Mouse (Mus musculus) naive thymus-derived CD4-positive, alpha-beta T cell, adult 5 months (primary cell): ENCODE data around the gene Eef2. TPM values are rescaled to one million over a fixed set of nuclear protein-coding genes. Genes with fewer than 3 reads are reported as not detected.

Source experiments
- polyA plus RNA-seq: library from polyadenylated mRNA; unstranded; fragments of 100-300 nt; shearing (Covaris generic); gene quantifications from one replicate; pipeline ENCODE4 v1.2.1, GENCODE M21; 2017

The Eef2 gene
- polyA plus RNA-seq = 1,105 TPM

DNA sequence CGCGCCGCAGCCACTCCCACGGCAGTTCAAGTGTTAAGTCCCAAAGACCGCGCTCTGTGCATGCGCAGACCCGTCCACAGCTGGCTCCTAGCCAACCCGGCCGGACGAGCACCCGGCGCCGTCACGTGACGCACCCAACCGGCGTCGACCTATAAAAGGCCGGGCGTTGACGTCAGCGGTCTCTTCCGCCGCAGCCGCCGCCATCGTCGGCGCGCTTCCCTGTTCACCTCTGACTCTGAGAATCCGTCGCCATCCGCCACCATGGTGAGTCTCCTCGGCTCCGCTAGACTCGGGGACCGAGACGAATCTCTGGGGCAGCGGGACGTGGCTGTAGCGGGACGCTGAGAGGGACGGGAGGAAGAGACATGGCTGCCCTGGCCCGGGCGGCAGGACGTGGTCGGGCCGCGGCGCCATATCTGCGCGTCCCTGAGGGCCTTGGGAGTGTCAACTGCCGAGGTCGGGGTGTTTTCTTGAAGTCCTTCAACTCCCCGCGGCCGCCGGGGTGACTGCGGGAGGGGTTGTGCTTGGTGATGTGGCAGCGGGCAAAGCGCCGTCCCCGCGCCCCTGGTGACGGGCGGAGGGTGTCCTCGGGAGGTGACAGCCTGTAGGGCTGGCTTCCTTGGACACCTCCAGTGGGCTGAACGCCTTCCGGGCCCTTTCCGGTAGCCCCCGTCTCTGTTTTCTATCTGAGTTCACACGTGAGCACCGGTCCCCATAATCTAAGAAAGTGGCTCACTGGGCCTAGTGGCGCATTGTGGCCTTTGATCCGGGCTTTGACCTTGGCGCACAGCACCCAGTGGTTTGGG, at the start of gene Eef2:
Gene Eef2, plus strand, starts transcription at position 166 of the 806 bp plus-strand sequence.

DNA sequence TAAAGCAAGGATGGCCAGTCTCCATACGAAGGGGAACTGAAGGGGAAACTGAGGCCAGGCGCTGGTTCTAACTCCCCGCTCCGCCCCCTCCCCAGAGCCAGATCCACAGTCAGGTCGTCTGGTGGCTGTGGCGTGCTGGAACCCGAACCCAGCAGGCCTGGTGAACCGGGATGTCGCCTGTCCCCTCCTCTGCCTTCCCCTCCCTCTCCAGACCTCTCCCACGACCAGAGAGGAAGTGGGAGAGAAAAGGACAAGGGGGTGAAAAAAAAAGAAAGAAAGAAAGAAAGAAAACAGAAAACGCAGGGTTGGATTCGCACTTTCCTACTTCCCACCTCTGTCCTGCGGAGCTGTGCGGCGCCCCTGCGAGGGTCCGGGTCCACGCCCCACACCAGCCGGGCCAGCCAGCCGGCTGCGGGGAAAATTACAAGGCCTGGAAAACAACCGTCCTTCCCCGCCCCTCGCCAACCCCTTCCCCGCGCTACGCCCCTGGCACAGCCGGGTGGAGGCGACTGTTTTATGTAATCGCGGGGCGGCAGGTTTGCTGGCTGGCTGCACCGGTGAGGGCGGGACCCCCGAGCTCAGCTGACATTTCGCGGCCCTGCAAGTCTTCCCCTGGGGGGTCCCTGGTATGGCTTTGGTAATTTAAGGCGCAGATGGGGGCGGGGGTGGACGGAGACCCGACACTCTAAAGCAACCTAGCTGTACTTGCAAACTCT, 41.3 kb upstream of the Eef2 start, which contains the start of gene Zbtb7a:
Gene Zbtb7a, plus strand, starts transcription at position 255 of the 716 bp plus-strand sequence.

DNA sequence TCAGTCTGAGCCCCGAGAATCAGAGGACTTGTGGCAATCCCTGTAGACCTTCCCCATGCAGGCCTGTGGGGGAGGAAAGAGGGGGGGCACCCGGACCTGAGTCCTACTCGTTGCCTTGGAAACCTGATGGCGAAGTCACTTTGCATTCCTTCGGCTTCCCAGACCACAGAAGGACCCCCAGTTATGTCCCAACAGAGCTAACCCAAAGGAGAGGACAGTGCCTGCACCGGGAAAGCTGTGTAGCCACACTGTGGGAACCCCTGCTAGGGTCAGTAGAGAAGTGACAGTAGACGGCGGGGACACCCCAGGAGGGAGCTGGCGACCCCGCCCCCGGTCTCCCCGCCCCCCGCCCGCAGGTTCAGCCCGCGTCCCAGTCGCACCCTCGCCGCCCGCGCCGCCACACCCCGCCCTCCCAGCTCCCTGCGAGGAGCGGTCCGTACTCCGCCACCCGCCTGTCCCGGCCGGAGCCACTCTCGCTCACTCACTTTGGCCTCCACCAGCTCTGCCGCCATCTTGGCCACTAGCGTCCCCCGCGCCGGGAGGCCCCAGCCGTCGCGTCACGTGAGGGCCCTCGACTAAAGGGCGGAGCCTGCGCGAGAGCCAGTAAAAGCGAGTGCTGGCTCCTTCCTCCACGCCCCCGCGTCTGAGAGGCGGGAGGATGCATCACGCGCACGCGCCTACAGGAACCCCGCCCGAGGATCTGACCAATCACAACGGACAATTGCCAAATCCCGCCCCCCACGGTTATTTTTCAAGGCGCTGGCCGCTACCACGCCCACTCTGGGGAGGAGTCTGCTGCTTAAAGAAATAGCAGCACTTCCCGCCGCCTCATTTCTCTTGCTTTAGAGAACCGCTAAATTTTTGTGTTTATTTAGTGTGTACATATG, 9.0 kb upstream of the Eef2 start, which contains the start of gene Pias4:
Gene Pias4, minus strand, starts transcription at position 724 of the 887 bp plus-strand sequence.

DNA sequence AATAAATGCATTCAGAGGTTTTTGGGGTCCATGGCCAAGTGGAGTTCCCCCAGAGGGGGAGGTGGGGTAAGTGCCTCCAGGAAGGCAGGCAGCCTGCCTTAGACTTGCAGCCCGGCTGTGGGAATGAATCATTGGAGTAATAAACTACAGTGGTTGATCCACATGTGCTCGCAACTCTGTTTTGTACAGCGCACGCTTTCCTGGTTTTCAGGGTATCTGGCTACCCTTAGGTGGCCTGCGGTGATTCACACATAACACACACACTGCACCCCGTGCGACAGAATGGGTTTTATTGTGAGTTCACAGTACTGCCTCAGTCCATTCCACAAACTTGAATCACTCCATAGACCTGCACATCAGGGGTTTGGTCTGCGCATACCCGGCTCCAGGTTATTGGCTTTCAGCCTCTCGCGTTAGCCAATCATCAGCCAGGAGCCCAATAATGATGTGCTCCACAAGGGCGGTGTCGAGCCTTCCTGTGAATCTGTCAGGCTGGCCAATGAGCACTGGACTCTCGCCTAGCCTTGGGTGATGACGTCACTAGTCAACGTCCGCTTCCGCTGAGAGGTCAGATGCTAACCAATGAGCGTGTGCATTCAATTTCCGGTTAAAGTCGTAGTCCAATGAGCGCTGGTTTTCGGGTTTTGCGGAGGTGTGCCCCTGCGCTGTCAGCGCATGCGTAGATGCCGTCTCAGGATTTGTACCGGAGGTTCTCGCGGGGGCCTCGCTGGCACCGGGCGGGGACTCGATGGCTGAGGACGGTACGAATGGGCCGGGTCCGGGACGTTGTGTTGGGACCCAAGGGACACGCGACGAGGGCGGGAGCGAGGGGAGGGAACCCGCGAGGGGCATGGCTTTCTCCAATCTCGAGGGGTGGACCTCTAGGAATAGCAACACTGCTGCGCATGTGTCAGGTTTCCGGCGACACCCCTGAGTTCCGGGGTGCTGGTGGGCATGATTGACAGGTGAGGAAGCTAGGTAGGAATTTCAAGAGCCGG, 6.2 kb downstream of the Eef2 start, which contains the start of gene Dapk3:
Gene Dapk3, plus strand, starts transcription at position 670 of the 998 bp plus-strand sequence.

DNA sequence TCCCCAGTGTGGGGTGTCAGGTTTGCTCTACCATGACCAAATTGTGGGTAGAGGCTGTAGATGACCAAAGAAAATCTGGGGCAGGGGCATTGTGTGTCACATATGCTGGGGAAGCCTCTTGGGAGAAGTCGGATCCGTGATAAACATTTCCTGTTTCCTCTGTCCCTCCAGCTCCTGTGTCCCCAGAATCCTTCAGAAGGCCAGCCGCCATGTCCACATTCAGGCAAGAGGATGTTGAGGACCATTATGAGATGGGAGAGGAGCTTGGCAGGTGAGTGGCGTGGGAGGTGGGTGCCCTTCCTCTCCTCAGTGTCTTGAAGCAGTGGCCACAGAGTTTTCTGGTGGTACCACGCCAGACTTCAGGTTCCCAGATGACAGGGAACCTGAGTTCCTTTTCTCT, 7.4 kb downstream of the Eef2 start, which contains the start of gene 4930442H23Rik:
Gene 4930442H23Rik, minus strand, starts transcription at position 45 of the 400 bp plus-strand sequence.

DNA sequence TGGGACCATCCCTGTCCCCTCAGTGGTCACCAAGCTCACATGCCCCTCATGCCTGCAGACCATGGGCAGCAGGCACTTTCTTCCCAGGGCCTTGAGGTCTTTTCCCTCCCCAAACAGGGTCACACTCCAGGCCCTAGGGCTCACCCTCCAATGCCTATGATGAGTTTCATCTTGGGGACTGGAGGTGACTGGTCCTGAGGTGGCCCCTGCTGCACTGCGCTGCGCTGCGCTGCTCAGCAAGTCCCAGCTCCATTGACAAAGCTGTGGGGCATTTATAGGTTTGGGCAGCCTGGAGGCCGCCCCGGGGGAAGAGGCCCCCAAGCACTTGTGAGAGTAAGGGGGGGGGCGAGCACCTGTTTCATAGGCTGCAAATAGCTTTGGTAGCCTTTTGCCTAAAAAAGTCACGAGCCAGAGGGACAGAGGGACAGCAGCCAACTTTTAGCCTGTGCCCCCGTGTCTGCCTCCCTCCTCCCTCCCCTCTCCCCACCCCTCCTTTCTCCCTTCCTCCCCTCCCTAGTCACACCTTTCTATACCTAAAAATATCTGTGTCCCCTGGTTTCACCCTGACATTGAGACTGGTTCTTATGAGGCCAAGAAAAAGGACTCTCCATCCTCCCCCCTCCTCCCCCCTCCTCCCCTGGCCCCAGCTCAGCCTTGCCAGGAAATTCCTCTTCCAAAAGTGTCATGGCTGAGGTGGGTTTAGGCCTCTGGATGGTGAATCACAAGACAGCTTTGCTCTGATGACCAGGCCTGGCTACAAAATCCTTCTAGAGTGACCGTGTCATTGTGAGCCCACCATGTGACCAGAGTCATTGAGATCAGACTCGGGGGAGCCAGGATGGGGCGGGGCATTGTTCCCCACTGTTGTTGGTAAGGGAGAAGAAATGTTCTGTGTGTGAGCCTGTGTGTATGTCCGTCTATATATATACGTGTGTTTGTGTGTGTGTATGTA, 25.7 kb downstream of the Eef2 start, which contains the start of gene Nmrk2:
Gene Nmrk2, minus strand, starts transcription at position 245 of the 952 bp plus-strand sequence.

DNA sequence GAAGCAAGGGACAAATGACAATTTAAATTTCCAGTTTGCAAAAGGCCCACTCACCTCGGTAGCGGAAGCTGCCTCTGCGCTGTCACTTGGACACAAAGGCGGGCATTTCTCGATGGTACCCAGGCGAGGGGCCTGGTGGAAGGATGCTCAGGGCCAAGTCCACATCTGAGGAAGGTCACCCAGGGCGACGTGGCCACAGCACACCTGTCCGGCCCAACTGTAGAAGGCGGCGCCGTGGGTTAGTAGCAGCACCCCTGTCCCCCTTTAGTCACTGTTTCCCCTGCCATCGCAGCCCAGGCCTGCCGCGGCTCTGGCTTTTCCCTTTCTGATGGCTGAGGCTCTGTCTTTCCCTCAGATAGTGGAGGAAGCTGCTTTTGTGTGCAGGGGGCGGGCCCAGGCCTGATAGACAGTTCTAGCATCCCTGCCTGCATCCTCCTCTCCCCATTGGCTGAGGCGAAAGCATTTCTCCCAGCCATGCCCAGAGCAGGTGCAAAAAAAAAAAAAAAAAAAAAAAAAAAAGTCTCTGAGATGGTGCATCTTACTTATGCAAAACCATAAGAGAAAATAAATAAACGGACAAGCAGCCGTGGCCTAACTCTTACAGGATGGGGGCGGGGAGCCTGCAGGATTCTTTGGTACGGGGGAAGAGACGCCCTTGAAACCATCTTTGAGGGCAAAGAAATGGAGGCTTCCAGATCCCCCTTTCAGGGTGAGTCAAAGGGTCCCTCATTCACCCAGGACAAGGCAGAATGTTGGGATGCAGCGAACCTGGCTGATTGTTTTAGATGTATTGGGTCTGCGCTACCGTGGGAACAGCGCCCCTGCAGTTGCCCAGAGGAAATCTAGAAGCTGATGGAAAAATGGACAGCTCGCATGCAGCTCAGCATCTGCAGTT, 54.3 kb downstream of the Eef2 start, which contains the start of gene Atcay:
Gene Atcay, minus strand, starts transcription at position 396 of the 895 bp plus-strand sequence.

Other genes starting within 250 kb of the Eef2 start
- 43.3 TPM for gene Gadd45b, start 246.6 kb upstream of the Eef2 start, polyA plus RNA-seq
- gene Gng7, start 161.7 kb upstream of the Eef2 start, polyA plus RNA-seq = not detected
- gene Diras1, start 151.0 kb upstream of the Eef2 start, polyA plus RNA-seq = not detected
- gene Slc39a3, start 139.2 kb upstream of the Eef2 start, polyA plus RNA-seq = 14.7 TPM
- gene Sgta, start 116.5 kb upstream of the Eef2 start, polyA plus RNA-seq = 68.7 TPM
- gene Thop1, start 106.6 kb upstream of the Eef2 start, polyA plus RNA-seq = 6.5 TPM
- gene Creb3l3, start 77.8 kb upstream of the Eef2 start, polyA plus RNA-seq = not detected
- 160 TPM for gene Map2k2, start 70.7 kb upstream of the Eef2 start, polyA plus RNA-seq
- gene Zbtb7a, start 41.4 kb upstream of the Eef2 start, polyA plus RNA-seq = 68.2 TPM
- gene Pias4, start 8.7 kb upstream of the Eef2 start, polyA plus RNA-seq = 41.3 TPM
- 83.9 TPM for gene Dapk3, start 6.4 kb downstream of the Eef2 start, polyA plus RNA-seq
- 0.39 TPM for gene 4930442H23Rik, start 7.2 kb downstream of the Eef2 start, polyA plus RNA-seq
- not detected for gene Nmrk2, start 25.4 kb downstream of the Eef2 start, polyA plus RNA-seq
- 0.21 TPM for gene Atcay, start 54.2 kb downstream of the Eef2 start, polyA plus RNA-seq
- gene Zfr2, start 56.5 kb downstream of the Eef2 start, polyA plus RNA-seq = 4.1 TPM
- gene Matk, start 76.3 kb downstream of the Eef2 start, polyA plus RNA-seq = 35.8 TPM
- gene Mrpl54, start 90.3 kb downstream of the Eef2 start, polyA plus RNA-seq = 119 TPM
- 42.8 TPM for gene Apba3, start 90.3 kb downstream of the Eef2 start, polyA plus RNA-seq
- gene Tjp3, start 115.0 kb downstream of the Eef2 start, polyA plus RNA-seq = 11.2 TPM
- gene Pip5k1c, start 116.3 kb downstream of the Eef2 start, polyA plus RNA-seq = 105 TPM
- 70.7 TPM for gene Cactin, start 144.5 kb downstream of the Eef2 start, polyA plus RNA-seq
- 43.5 TPM for gene Tbxa2r, start 152.1 kb downstream of the Eef2 start, polyA plus RNA-seq
- not detected for gene Gipc3, start 166.6 kb downstream of the Eef2 start, polyA plus RNA-seq
- 26.7 TPM for gene Hmg20b, start 173.8 kb downstream of the Eef2 start, polyA plus RNA-seq
- gene Mfsd12, start 180.9 kb downstream of the Eef2 start, polyA plus RNA-seq = 4.4 TPM
- 0.62 TPM for gene 4930404N11Rik, start 189.2 kb downstream of the Eef2 start, polyA plus RNA-seq
- gene Fzr1, start 201.9 kb downstream of the Eef2 start, polyA plus RNA-seq = 40.3 TPM
- gene Dohh, start 207.8 kb downstream of the Eef2 start, polyA plus RNA-seq = 50.0 TPM
- 2.8 TPM for gene Gm48551, start 207.8 kb downstream of the Eef2 start, polyA plus RNA-seq
- 0.90 TPM for gene Gm48552, start 212.4 kb downstream of the Eef2 start, polyA plus RNA-seq
- gene Smim24, start 216.4 kb downstream of the Eef2 start, polyA plus RNA-seq = 1.7 TPM